Mouse (Mus musculus) bone marrow macrophage, adult 2 months (primary cell): Measurements from ENCODE around the gene Nrg4. TPM values are rescaled to one million over a fixed set of nuclear protein-coding genes. Genes with fewer than 3 reads are reported as not detected.

ENCODE experiments used
- H3K27ac ChIP-seq: 2 replicates; pipeline ENCODE4 v1.5.1; 2012; ENCODE audit warnings: low read depth, low read length; ENCODE audit not compliant: insufficient read depth
- H3K4me1 ChIP-seq: 2 replicates; pipeline ENCODE4 v1.6.1; 2012; ENCODE audit warnings: low read length; ENCODE audit not compliant: control insufficient read depth, insufficient read depth
- H3K4me3 ChIP-seq: 2 replicates; pipeline ENCODE4 v1.5.1; 2012; ENCODE audit warnings: mild to moderate bottlenecking, low read length, moderate library complexity; ENCODE audit not compliant: insufficient read depth
- CTCF ChIP-seq: IDR thresholded peaks from 2 replicates; pipeline ENCODE4 v1.5.1; 2012; ENCODE audit warnings: low read depth, mild to moderate bottlenecking, low read length, moderate library complexity
- POLR2A ChIP-seq: IDR thresholded peaks from 2 replicates; pipeline ENCODE4 v1.6.1; 2012; ENCODE audit warnings: mild to moderate bottlenecking, low read depth, low read length, borderline replicate concordance
- polyA plus RNA-seq: library from polyadenylated mRNA; stranded (reverse); fragments of >200 nt; gene quantifications from 2 replicates; pipeline ENCODE4 v1.2.4, GENCODE M21; 2012; ENCODE audit not compliant: missing spikeins, insufficient read depth, insufficient read length

Nrg4 gene
- polyA plus RNA-seq, 1 experiment, result not detected

GRCm38 (mm10) chr9:55228149-55228548 lies 98.5 kb downstream of the Nrg4 start:
- no peak overlapping the region for H3K27ac ChIP-seq
- H3K4me1 ChIP-seq, result no peaks in the 10 kb centered on the region
- no peak for TF ChIP-seq POLR2A
- no peak for TF ChIP-seq CTCF
- H3K4me3 ChIP-seq, result no peak overlapping the region

- H3K4me3 ChIP-seq, result no peak overlapping the region
- H3K27ac ChIP-seq, result no peak overlapping the region
- no peaks in the 10 kb centered on the region for H3K4me1 ChIP-seq
- no peak for TF ChIP-seq POLR2A
- TF ChIP-seq CTCF, result no peak
Measured at GRCm38 (mm10) chr9:55226251-55226650, 100.4 kb downstream of the Nrg4 start.

GRCm38 (mm10) chr9:55225165-55225737 lies 101.4 kb downstream of the Nrg4 start:
- no peak overlapping the region for H3K4me3 ChIP-seq
- H3K4me1 ChIP-seq, result no peaks in the 10 kb centered on the region
- no peak for TF ChIP-seq POLR2A
- H3K27ac ChIP-seq, result no peak overlapping the region

- Histone ChIP-seq H3K27ac (peak overlapping the region; percentile 84), H3K4me3 (no peak overlapping the region), H3K4me1 (peaks cover 30% of the 10 kb centered on the region)
- TF ChIP-seq CTCF, result no peak
- TF ChIP-seq POLR2A, result no peak
Measured at GRCm38 (mm10) chr9:55217381-55217780, 109.3 kb downstream of the Nrg4 start.

GRCm38 (mm10) chr9:55216078-55216477 lies 110.6 kb downstream of the Nrg4 start:
- Histone ChIP-seq H3K4me1 (peaks cover 30% of the 10 kb centered on the region), H3K27ac (peak overlapping the region; percentile 38), H3K4me3 (no peak overlapping the region)
- TF ChIP-seq CTCF (no peak), POLR2A (no peak)

- Histone ChIP-seq H3K27ac (peak overlapping the region; percentile 38), H3K4me1 (peaks cover 33% of the 10 kb centered on the region), H3K4me3 (no peak overlapping the region)
- TF ChIP-seq POLR2A (no peak), CTCF (no peak)
Measured at GRCm38 (mm10) chr9:55215648-55216047, 111.0 kb downstream of the Nrg4 start.

- Histone ChIP-seq H3K4me3 (no peak overlapping the region), H3K4me1 (peaks cover 36% of the 10 kb centered on the region), H3K27ac (no peak overlapping the region)
- TF ChIP-seq CTCF, result no peak
- TF ChIP-seq POLR2A, result no peak
Measured at GRCm38 (mm10) chr9:55215056-55215455, 111.6 kb downstream of the Nrg4 start.

GRCm38 (mm10) chr9:55213396-55213795 lies 113.2 kb downstream of the Nrg4 start:
- Histone ChIP-seq H3K27ac (no peak overlapping the region), H3K4me1 (peaks cover 39% of the 10 kb centered on the region), H3K4me3 (no peak overlapping the region)
- TF ChIP-seq CTCF, result no peak
- no peak for TF ChIP-seq POLR2A

GRCm38 (mm10) chr9:55211611-55212010 lies 115.0 kb downstream of the Nrg4 start:
- Histone ChIP-seq H3K27ac (no peak overlapping the region), H3K4me3 (no peak overlapping the region), H3K4me1 (peaks cover 32% of the 10 kb centered on the region)
- TF ChIP-seq CTCF, result no peak
- no peak for TF ChIP-seq POLR2A

GRCm38 (mm10) chr9:55208790-55209481 lies 117.7 kb downstream of the Nrg4 start, which contains the start of gene Fbxo22:
TSS of gene Fbxo22 (plus strand) at chr9:55208925.
- H3K27ac ChIP-seq, result peak within 1 kb of the TSS; percentile 58
- peaks cover 15% of the 10 kb centered on the region for H3K4me1 ChIP-seq
- H3K4me3 ChIP-seq, result peak within 1 kb of the TSS; percentile 89
- TF ChIP-seq POLR2A (no peak), CTCF (no peak)
